Mouse (Mus musculus): ENCODE measurements around the gene Naa30. TPM values are rescaled to one million over a fixed set of nuclear protein-coding genes. Genes with fewer than 3 reads are reported as not detected.
"Not testable (repeated sequence)": the region's sequence is repeated elsewhere in the genome, so short reads cannot be mapped to it uniquely, and the experiment has no call there.

The Naa30 gene
- polyA plus RNA-seq, 1 experiment from 2014 or later: 10.5 TPM

DNA sequence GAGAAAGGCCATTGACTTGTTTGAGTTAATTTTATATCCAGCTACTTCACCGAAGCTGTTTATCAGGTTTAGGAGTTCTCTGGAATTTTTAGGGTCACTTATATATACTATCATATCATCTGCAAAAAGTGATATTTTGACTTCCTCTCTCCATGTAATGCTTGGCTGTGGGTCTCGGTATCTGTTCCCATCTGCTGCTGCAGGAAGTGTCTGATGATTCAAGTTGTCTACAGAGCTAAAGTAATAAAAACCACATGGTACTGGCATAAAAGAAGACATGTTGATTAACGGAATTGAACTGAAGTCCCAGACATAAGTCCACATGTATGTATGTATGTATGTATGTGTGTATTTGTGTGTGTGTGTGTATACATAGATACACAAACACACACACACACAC, 38.2 kb downstream of the Naa30 start:
- ATAC-seq (replicated peaks; ENCODE audit: insufficient number of reproducible peaks, low FRiP score, low TSS enrichment): not testable (repeated sequence)
- WGBS (ENCODE audit: insufficient replicate concordance): 83% methylated on average over 3 of the region's 3 CpGs

DNA sequence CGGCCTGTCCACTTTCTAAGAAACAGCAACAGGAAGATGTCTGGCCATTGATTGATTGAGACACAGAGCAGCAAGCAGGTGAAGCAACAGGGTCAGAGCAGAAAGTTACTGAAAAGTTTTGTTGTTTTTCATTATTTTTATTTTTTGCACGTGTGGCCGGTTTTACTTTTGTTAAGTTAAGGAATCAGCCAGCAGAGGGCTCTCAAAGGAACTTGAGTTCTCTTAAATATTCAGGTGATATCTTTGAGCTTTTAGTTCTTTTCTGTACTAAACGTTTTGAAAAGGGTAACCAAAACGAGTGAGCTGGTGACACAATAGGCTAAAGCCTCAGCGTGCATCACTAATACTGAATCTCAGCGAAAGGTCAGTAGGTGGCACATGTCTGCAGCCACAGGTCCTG, 46.7 kb downstream of the Naa30 start:
- H3K4me1 ChIP-seq (ENCODE audit: control insufficient read depth, insufficient read depth, low read length): no peaks in the 10 kb centered on the region
- H3K27ac ChIP-seq (ENCODE audit: low read depth, low read length): no peak overlapping the region
- H3K9me3 ChIP-seq (replicated peaks; ENCODE audit: control insufficient read depth, low read length): no peaks in the 10 kb centered on the region
- no peaks in the 10 kb centered on the region for H3K27me3 ChIP-seq (ENCODE audit: control insufficient read depth, insufficient read depth, low read length)
- H3K9ac ChIP-seq (ENCODE audit: low read depth, low read length): no peak overlapping the region
- no peak overlapping the region for H3K4me3 ChIP-seq (ENCODE audit: low read depth, low read length)
- 62% methylated on average over 7 of the region's 7 CpGs for WGBS (ENCODE audit: insufficient replicate concordance)
- H3K4me2 ChIP-seq: no peak overlapping the region
- H3K36me3 ChIP-seq (ENCODE audit: control insufficient read depth, insufficient read depth, low read length): no peaks in the 10 kb centered on the region
- no peak for ATAC-seq (replicated peaks; ENCODE audit: insufficient number of reproducible peaks, low FRiP score, low TSS enrichment)

More for the DNA sequence above, 38.2 kb downstream of the Naa30 start:
- not testable (repeated sequence) for H3K9ac ChIP-seq (ENCODE audit: low read depth, low read length); H3K4me1 ChIP-seq (ENCODE audit: control insufficient read depth, insufficient read depth, low read length); H3K27me3 ChIP-seq (ENCODE audit: control insufficient read depth, insufficient read depth, low read length); H3K27ac ChIP-seq (ENCODE audit: low read depth, low read length); H3K36me3 ChIP-seq (ENCODE audit: control insufficient read depth, insufficient read depth, low read length); H3K9me3 ChIP-seq (replicated peaks; ENCODE audit: control insufficient read depth, low read length); H3K4me3 ChIP-seq (ENCODE audit: low read depth, low read length); H3K4me2 ChIP-seq

DNA sequence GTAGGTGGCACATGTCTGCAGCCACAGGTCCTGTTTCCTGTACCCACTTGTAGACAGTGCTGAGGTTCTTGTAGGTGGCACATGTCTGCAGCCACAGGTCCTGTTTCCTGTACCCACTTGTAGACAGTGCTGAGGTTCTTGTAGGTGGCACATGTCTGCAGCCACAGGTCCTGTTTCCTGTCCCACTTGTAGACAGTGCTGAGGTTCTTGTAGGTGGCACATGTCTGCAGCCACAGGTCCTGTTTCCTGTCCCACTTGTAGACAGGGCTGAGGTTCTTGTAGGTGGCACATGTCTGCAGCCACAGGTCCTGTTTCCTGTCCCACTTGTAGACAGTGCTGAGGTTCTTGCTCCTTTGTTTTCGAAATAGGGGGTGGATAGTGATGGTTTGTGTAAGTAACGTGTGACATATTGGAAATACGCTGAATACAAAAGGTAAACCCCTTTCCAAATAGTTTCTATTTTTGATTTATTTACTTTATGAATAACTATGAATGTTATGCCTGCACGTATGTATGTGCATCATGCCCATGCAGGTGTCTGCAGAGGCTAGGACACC, 47.5 kb downstream of the Naa30 start:
- not testable (repeated sequence) for H3K4me1 ChIP-seq (ENCODE audit: control insufficient read depth, insufficient read depth, low read length); H3K9me3 ChIP-seq (replicated peaks; ENCODE audit: control insufficient read depth, low read length); ATAC-seq (replicated peaks; ENCODE audit: insufficient number of reproducible peaks, low FRiP score, low TSS enrichment); H3K4me3 ChIP-seq (ENCODE audit: low read depth, low read length); H3K36me3 ChIP-seq (ENCODE audit: control insufficient read depth, insufficient read depth, low read length); H3K27ac ChIP-seq (ENCODE audit: low read depth, low read length); H3K4me2 ChIP-seq; H3K27me3 ChIP-seq (ENCODE audit: control insufficient read depth, insufficient read depth, low read length); H3K9ac ChIP-seq (ENCODE audit: low read depth, low read length)
- WGBS (ENCODE audit: insufficient replicate concordance): 75% methylated on average over 4 of the region's 4 CpGs

DNA sequence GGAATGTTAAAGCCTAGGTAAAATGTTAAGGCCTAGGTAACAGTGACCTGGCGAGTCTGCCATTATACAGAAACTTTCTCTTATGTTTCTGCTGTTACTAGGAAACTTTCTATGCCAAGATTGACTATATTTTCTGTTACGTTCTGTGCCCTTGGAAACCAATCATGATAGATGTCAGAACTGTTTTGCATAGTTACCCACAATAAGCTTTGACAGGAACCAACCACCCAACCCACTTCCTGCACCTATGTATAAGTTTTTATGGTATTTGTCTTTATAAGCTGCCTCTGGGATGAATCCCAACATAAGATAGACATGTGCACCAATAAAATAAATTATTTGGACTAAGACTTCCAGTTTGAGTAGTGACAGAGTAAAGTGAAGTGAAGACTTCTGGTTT, 49.7 kb downstream of the Naa30 start:
- ATAC-seq (replicated peaks; ENCODE audit: insufficient number of reproducible peaks, low FRiP score, low TSS enrichment): no peak

DNA sequence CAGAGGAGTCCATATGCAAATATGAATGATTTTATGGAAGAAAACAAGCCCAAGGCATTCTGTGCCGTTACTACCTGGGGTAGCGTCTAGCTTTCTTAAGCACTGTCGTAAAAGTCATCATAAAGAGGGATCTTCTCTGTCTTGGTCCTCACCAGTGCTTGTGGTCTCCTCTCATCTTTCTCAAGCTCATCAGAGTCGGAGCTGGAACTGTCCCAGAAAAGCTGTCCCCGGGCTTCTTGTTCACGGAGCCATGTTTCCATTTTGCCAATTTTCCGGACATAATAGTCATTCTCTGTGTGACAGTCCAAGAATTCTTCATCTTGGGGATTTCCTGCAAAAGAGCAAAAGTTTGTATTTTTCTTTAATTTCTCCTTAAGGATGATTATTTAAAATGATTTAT, 54.4 kb downstream of the Naa30 start:
- Histone ChIP-seq H3K4me3 (ENCODE audit: low read depth, low read length) (no peak overlapping the region), H3K9ac (ENCODE audit: low read depth, low read length) (no peak overlapping the region), H3K4me2 (no peak overlapping the region), H3K9me3 (replicated peaks; ENCODE audit: control insufficient read depth, low read length) (no peaks in the 10 kb centered on the region), H3K4me1 (ENCODE audit: control insufficient read depth, insufficient read depth, low read length) (no peaks in the 10 kb centered on the region), H3K36me3 (ENCODE audit: control insufficient read depth, insufficient read depth, low read length) (no peaks in the 10 kb centered on the region), H3K27me3 (ENCODE audit: control insufficient read depth, insufficient read depth, low read length) (no peaks in the 10 kb centered on the region), H3K27ac (ENCODE audit: low read depth, low read length) (no peak overlapping the region)
- 83% methylated on average over 7 of the region's 7 CpGs for whole genome bisulfite sequencing (ENCODE audit: insufficient replicate concordance)
- no peak for ATAC-seq (replicated peaks; ENCODE audit: insufficient number of reproducible peaks, low FRiP score, low TSS enrichment)

More for the DNA sequence above, 49.7 kb downstream of the Naa30 start:
- no peak overlapping the region for H3K27ac ChIP-seq (ENCODE audit: low read depth, low read length)
- no peaks in the 10 kb centered on the region for H3K36me3 ChIP-seq (ENCODE audit: control insufficient read depth, insufficient read depth, low read length)
- H3K9ac ChIP-seq (ENCODE audit: low read depth, low read length): no peak overlapping the region
- no peaks in the 10 kb centered on the region for H3K27me3 ChIP-seq (ENCODE audit: control insufficient read depth, insufficient read depth, low read length)
- H3K4me3 ChIP-seq (ENCODE audit: low read depth, low read length): no peak overlapping the region
- H3K4me2 ChIP-seq: no peak overlapping the region
- WGBS (ENCODE audit: insufficient replicate concordance): 69% methylated on average over 2 of the region's 2 CpGs
- no peaks in the 10 kb centered on the region for H3K9me3 ChIP-seq (replicated peaks; ENCODE audit: control insufficient read depth, low read length)
- H3K4me1 ChIP-seq (ENCODE audit: control insufficient read depth, insufficient read depth, low read length): no peaks in the 10 kb centered on the region

DNA sequence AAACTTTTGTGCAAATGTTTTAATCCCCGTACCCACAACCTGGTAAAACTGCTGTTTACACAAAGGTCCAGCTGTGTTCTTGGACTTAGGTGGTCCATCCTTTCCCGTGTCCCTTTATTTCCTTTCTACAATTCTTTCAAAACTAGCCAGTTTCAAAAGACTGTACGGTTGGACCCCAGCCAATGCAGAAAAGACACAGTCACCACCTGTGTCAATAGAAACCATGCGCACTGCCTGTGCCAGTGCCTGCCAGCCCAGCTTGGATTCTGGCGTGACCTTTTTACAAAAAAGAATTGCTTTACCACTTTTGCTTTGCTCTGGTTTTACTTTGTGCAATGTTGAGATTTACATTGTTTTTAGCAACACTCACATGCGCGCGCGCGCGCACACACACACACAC, 55.0 kb downstream of the Naa30 start:
- Histone ChIP-seq H3K4me2 (no peak overlapping the region), H3K4me1 (ENCODE audit: control insufficient read depth, insufficient read depth, low read length) (no peaks in the 10 kb centered on the region), H3K27ac (ENCODE audit: low read depth, low read length) (no peak overlapping the region), H3K4me3 (ENCODE audit: low read depth, low read length) (no peak overlapping the region), H3K9me3 (replicated peaks; ENCODE audit: control insufficient read depth, low read length) (no peaks in the 10 kb centered on the region), H3K36me3 (ENCODE audit: control insufficient read depth, insufficient read depth, low read length) (no peaks in the 10 kb centered on the region), H3K27me3 (ENCODE audit: control insufficient read depth, insufficient read depth, low read length) (no peaks in the 10 kb centered on the region), H3K9ac (ENCODE audit: low read depth, low read length) (no peak overlapping the region)
- ATAC-seq (replicated peaks; ENCODE audit: insufficient number of reproducible peaks, low FRiP score, low TSS enrichment): no peak
- WGBS (ENCODE audit: insufficient replicate concordance): 88% methylated on average over 11 of the region's 11 CpGs

DNA sequence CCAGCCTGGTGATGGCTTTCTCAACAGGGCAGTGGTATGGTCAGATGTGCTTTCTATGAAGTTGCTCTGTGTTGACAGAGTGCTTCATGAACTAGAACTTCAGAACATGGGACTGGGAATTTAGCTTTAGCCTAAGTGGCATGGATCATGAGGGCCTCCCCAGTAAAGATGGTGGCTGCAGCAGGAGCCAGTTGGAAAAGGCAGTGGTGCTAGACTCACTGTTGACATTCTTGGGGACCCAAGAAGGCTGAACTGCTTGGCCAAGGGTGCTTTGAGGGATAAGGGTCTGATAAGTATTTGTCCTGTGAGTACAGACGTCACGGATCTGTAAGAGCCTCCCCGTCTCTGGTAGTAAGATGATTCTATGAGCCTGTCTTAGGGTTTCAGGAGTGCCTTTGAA, 59.8 kb downstream of the Naa30 start:
- H3K27me3 ChIP-seq (ENCODE audit: control insufficient read depth, insufficient read depth, low read length): no peaks in the 10 kb centered on the region
- no peak overlapping the region for H3K27ac ChIP-seq (ENCODE audit: low read depth, low read length)
- no peaks in the 10 kb centered on the region for H3K36me3 ChIP-seq (ENCODE audit: control insufficient read depth, insufficient read depth, low read length)
- no peak overlapping the region for H3K4me2 ChIP-seq
- WGBS (ENCODE audit: insufficient replicate concordance): 82% methylated on average over 3 of the region's 3 CpGs
- H3K9me3 ChIP-seq (replicated peaks; ENCODE audit: control insufficient read depth, low read length): no peaks in the 10 kb centered on the region
- H3K4me3 ChIP-seq (ENCODE audit: low read depth, low read length): no peak overlapping the region
- H3K9ac ChIP-seq (ENCODE audit: low read depth, low read length): no peak overlapping the region
- no peak for ATAC-seq (replicated peaks; ENCODE audit: insufficient number of reproducible peaks, low FRiP score, low TSS enrichment)
- H3K4me1 ChIP-seq (ENCODE audit: control insufficient read depth, insufficient read depth, low read length): no peaks in the 10 kb centered on the region

DNA sequence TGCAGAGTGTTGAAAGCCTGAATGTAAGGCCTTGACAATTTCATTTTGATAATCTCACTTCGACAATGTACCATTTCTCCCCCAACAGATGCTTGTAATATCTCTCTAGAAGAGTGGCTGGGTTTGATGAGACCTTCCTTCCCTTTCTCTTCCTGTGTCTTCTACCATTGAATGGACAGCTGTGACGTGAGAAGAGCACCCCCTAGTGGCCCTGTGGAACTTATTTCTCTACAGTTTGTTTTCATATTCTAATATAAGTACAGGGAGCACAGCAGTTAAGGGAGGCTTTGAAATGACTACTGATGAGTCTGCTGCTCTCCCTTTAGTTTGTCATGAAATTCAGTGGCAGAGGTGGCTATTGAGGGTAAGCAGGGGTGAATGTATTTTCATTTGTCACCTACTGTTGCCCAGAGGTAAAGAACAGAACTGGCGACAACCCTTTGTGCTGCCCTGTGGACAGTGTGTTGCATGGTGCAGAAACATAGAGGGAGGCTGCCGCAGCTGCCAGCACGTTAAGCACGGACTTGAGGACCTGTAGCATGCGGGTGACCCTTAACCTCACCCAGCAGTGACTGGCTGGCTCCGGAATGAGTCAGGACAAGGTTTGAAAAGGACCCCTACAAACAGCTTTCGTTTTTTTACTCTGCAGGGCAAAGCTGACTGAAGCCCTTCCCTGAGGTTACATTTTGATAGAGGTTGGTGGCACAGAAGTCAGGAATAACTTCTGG, 62.9 kb downstream of the Naa30 start:
- H3K4me1 ChIP-seq (ENCODE audit: control insufficient read depth, insufficient read depth, low read length): no peaks in the 10 kb centered on the region
- H3K27ac ChIP-seq (ENCODE audit: low read depth, low read length): no peak overlapping the region
- WGBS (ENCODE audit: insufficient replicate concordance): 46% methylated on average over 9 of the region's 9 CpGs
- H3K4me2 ChIP-seq: no peak overlapping the region
- H3K9ac ChIP-seq (ENCODE audit: low read depth, low read length): no peak overlapping the region
- no peak overlapping the region for H3K4me3 ChIP-seq (ENCODE audit: low read depth, low read length)
- H3K9me3 ChIP-seq (replicated peaks; ENCODE audit: control insufficient read depth, low read length): no peaks in the 10 kb centered on the region
- H3K27me3 ChIP-seq (ENCODE audit: control insufficient read depth, insufficient read depth, low read length): no peaks in the 10 kb centered on the region
- H3K36me3 ChIP-seq (ENCODE audit: control insufficient read depth, insufficient read depth, low read length): no peaks in the 10 kb centered on the region
- no peak for ATAC-seq (replicated peaks; ENCODE audit: insufficient number of reproducible peaks, low FRiP score, low TSS enrichment)

DNA sequence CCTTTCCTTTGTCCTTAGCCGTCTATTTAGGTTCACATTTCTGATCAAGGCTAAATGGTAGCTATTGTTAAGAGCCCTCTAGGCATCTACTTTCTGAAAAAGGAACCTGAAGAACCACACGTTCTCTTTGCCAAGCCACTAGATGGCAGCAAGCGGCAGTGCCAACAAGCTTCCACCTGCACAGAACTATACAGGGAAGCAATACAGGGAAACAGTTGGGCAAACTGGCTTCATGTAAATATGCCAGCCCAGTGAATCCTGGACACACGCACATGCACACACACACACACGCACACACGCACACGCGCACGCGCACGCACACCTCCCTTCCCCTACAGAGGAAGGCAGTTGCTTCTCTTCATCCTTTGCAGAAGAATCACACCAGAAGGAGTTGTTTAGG, 66.2 kb downstream of the Naa30 start:
- H3K4me2 ChIP-seq: no peak overlapping the region
- H3K27ac ChIP-seq (ENCODE audit: low read depth, low read length): no peak overlapping the region
- no peak overlapping the region for H3K9ac ChIP-seq (ENCODE audit: low read depth, low read length)
- 36% methylated on average over 11 of the region's 11 CpGs for WGBS (ENCODE audit: insufficient replicate concordance)
- no peaks in the 10 kb centered on the region for H3K4me1 ChIP-seq (ENCODE audit: control insufficient read depth, insufficient read depth, low read length)
- peak; percentile 39; the same call in 1 of the 2 replicates for ATAC-seq (replicated peaks; ENCODE audit: insufficient number of reproducible peaks, low FRiP score, low TSS enrichment)
- H3K27me3 ChIP-seq (ENCODE audit: control insufficient read depth, insufficient read depth, low read length): no peaks in the 10 kb centered on the region
- no peaks in the 10 kb centered on the region for H3K36me3 ChIP-seq (ENCODE audit: control insufficient read depth, insufficient read depth, low read length)
- no peak overlapping the region for H3K4me3 ChIP-seq (ENCODE audit: low read depth, low read length)
- no peaks in the 10 kb centered on the region for H3K9me3 ChIP-seq (replicated peaks; ENCODE audit: control insufficient read depth, low read length)
